Mouse (Mus musculus) intestine, postnatal 0 days (tissue): ENCODE measurements around the gene Ahnak2. TPM values are rescaled to one million over a fixed set of nuclear protein-coding genes. Genes with fewer than 3 reads are reported as not detected.
A peak's percentile ranks its signal among the peaks of the same experiment; 100 is the strongest.

Experiments used
- ATAC-seq: fragments of 200-750 bp; cut with Nextera tagmentation; 2 replicates; pipeline ENCODE4 v1.8.0; 2017; ENCODE audit warnings: mild to moderate bottlenecking, moderate TSS enrichment, moderate library complexity
- H3K27ac ChIP-seq: fragments of 300-500 bp; sonication (generic); 2 replicates; pipeline ENCODE4 v1.5.1; 2014; ENCODE audit warnings: mild to moderate bottlenecking, low read depth, low read length, moderate library complexity
- H3K27me3 ChIP-seq: fragments of 300-500 bp; sonication (generic); replicated peaks from 2 replicates; pipeline ENCODE4 v1.6.1; 2014; ENCODE audit warnings: low read length, mixed read lengths; ENCODE audit not compliant: control insufficient read depth, insufficient read depth
- H3K36me3 ChIP-seq: fragments of 300-500 bp; sonication (generic); 2 replicates; pipeline ENCODE4 v1.6.1; 2014; ENCODE audit warnings: mild to moderate bottlenecking, moderate library complexity; ENCODE audit not compliant: control insufficient read depth, insufficient read depth
- H3K4me1 ChIP-seq: fragments of 300-500 bp; sonication (generic); replicated peaks from 2 replicates; pipeline ENCODE4 v1.6.1; 2014; ENCODE audit warnings: antibody characterized with exemption, low read length, mixed read lengths; ENCODE audit not compliant: control insufficient read depth, insufficient read depth
- H3K4me2 ChIP-seq: fragments of 300-500 bp; sonication (generic); replicated peaks from 2 replicates; pipeline ENCODE4 v1.6.1; 2014; ENCODE audit warnings: low read depth, mild to moderate bottlenecking, moderate library complexity
- H3K4me3 ChIP-seq: fragments of 300-500 bp; sonication (generic); 2 replicates; pipeline ENCODE4 v1.5.1; 2014; ENCODE audit warnings: low read depth, low read length
- H3K9ac ChIP-seq: fragments of 300-500 bp; sonication (generic); 2 replicates; pipeline ENCODE4 v1.6.1; 2014; ENCODE audit warnings: mild to moderate bottlenecking, low read depth, low read length
- H3K9me3 ChIP-seq: fragments of 300-500 bp; sonication (generic); 2 replicates; pipeline ENCODE4 v1.6.1; 2016; ENCODE audit warnings: mixed run types; ENCODE audit not compliant: control insufficient read depth
- CTCF ChIP-seq: sonication (generic); IDR thresholded peaks from 2 replicates; pipeline ENCODE4 v1.5.1; 2016; ENCODE audit warnings: low read depth, mild to moderate bottlenecking, control low read depth, antibody characterized with exemption, moderate library complexity
- WGBS: fragments of 180-500 bp; shearing (Covaris S2); extraction: QIAGEN DNeasy Blood & Tissue Kit; methylation state at CpG from one replicate; pipeline ENCODE4 v1.1.7; 2014; 5-methylcytosine and 5-hydroxymethylcytosine counted together
- polyA plus RNA-seq: library from polyadenylated mRNA; unstranded; fragments of >200 nt; fragmentation: Nextera tagmentation; extraction: Ambion mirVana; gene quantifications from 2 replicates; pipeline ENCODE4 v1.2.1, GENCODE M21; 2015

Ahnak2 gene
- polyA plus RNA-seq, 1 experiment from 2014 or later, result 1.6 TPM

DNA sequence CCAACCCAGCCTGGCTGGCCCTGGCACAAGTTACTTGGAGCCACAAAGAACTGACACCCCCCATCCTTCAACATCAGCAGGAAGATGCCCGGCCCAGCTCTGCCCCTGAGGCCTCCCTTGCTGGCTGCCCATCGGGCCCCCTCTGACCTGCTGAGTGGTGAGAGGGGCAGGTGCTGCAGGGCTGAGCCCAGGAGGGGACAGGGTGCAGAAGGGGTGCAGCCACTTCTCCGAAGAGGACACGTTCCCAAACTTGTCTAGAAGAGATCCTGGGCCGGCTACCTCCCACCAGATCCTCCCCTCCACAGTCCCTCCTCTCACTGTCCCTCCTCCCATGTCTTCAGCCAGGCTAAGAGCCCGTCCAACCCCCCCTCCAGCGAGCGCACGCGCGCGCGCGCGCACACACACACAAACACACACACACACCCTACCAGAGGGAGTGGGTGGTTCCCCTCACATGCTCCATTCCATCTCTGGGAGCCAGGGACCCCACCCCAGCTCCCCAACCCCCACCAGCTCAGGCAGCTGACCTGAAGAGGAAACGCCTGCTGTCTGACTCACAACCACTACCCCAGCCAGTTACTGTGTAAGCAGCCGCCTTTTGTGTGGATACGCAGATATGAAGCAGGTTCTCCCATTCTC is 6.9 kb downstream of the Ahnak2 start:
- WGBS, result 33% methylated on average over 17 of the region's 18 CpGs
- peak overlapping the region; percentile 32 for H3K4me2 ChIP-seq
- H3K36me3 ChIP-seq, result no peaks in the 10 kb centered on the region
- no peak overlapping the region for H3K4me3 ChIP-seq
- peaks cover 4% of the 10 kb centered on the region; the same call in 1 of the 2 replicates for H3K27me3 ChIP-seq
- ATAC-seq, result no peak
- H3K27ac ChIP-seq, result no peak overlapping the region
- H3K9me3 ChIP-seq, result no peaks in the 10 kb centered on the region
- no peak for TF ChIP-seq CTCF
- 0 out of 2 replicates have a peak, but pooled peaks cover 5% of the 10 kb centered on the region for H3K4me1 ChIP-seq
- H3K9ac ChIP-seq, result no peak overlapping the region

DNA sequence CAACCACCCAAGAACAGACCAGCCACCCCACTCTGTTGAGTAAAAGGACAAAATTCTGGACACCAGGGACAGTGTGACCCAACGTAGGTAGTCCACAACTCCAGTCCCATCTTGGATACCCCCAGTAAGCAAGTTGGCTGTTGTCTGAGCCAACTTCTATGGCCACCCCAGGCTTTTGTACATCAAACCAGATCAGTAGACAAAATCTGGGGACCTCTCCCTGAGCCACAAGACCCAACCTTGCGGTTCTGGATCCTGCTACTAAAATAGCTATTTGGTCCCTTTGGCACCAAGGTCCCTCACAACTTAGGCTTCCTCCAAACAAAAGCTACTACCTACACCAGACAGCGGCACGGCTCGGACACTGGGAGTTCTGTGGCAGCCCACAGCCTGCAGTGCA is 7.5 kb downstream of the Ahnak2 start:
- 0 out of 2 replicates have a peak, but pooled peaks cover 3% of the 10 kb centered on the region for H3K27me3 ChIP-seq
- no peaks in the 10 kb centered on the region for H3K36me3 ChIP-seq
- H3K27ac ChIP-seq, result no peak overlapping the region
- H3K9ac ChIP-seq, result no peak overlapping the region
- peak overlapping the region; percentile 32; the same call in 1 of the 2 replicates for H3K4me2 ChIP-seq
- 82% methylated on average over 5 of the region's 5 CpGs for WGBS
- no peak overlapping the region for H3K4me3 ChIP-seq
- no peak for TF ChIP-seq CTCF
- 0 out of 2 replicates have a peak, but pooled peaks cover 5% of the 10 kb centered on the region for H3K4me1 ChIP-seq
- no peak for ATAC-seq
- H3K9me3 ChIP-seq, result no peaks in the 10 kb centered on the region

DNA sequence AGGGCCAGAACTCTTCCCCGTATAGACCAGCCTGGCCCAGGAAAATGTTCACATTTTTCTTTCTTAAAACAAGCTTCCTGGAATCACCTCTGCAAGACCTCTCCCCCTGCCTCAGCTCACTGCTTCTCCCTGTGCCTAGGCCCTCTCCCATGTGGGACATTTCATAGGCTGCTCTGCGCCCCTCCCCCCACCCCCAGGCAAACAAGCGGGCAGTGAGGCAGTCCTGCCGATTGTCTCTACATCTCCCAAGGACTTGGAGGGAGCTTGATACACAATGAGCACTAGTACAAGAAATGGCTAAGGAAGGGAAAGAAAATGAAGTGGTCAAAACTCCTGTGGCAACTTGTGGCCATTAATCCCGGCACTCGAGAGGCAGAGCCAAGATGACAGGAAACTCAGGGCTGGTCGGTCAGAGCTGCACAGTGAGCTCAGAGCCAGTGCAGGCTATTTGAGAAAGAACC is 8.1 kb downstream of the Ahnak2 start:
- TF ChIP-seq CTCF, result no peak
- Histone ChIP-seq H3K9ac (no peak overlapping the region), H3K27ac (no peak overlapping the region), H3K4me1 (0 out of 2 replicates have a peak, but pooled peaks cover 5% of the 10 kb centered on the region), H3K27me3 (0 out of 2 replicates have a peak, but pooled peaks cover 3% of the 10 kb centered on the region), H3K4me2 (no peak overlapping the region; the same call in 1 of the 2 replicates), H3K36me3 (no peaks in the 10 kb centered on the region), H3K9me3 (no peaks in the 10 kb centered on the region), H3K4me3 (no peak overlapping the region)
- 30% methylated on average over 7 of the region's 7 CpGs for WGBS
- no peak for ATAC-seq

DNA sequence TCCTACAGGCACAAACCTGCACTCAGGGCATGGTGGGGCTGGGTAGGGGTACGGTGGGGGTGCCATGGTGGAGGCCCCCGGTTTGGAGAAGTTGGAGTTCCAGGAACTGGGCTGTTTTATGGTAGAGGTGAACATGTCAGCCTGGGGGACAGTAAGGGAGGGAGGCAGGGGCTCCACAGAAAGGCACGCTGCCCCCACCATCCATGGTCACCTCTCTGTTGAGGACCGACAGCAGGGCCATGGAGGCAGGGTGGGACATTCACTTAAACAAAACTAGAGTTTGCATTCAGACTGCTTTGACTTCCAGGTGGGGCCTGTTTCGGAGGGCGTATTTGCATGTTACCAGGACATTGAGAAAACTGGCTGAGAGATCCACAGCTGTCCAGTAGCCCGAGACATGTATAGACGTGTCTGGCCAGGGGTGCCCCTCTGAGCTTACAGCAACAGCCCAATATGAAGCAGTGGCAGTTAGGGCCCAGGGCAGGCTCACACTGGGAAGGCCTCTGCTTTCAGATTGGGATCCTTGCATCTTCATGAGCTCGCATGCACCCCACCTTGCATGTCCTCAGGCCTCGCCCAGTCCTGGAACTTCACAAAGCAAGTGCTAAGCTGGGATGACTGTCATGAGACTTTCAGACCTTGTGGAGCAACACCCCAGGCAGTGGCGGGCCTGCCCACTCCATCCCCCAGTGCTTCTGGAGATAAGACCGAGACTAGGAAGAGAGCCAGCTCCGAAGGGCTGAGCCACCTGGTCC is 8.7 kb downstream of the Ahnak2 start:
- Histone ChIP-seq H3K9ac (no peak overlapping the region), H3K4me3 (no peak overlapping the region), H3K36me3 (no peaks in the 10 kb centered on the region), H3K27me3 (0 out of 2 replicates have a peak, but pooled peaks cover 3% of the 10 kb centered on the region), H3K4me2 (no peak overlapping the region; the same call in 1 of the 2 replicates), H3K27ac (no peak overlapping the region), H3K9me3 (no peaks in the 10 kb centered on the region), H3K4me1 (0 out of 2 replicates have a peak, but pooled peaks cover 5% of the 10 kb centered on the region)
- 63% methylated on average over 13 of the region's 13 CpGs for WGBS
- no peak for TF ChIP-seq CTCF
- ATAC-seq, result no peak

DNA sequence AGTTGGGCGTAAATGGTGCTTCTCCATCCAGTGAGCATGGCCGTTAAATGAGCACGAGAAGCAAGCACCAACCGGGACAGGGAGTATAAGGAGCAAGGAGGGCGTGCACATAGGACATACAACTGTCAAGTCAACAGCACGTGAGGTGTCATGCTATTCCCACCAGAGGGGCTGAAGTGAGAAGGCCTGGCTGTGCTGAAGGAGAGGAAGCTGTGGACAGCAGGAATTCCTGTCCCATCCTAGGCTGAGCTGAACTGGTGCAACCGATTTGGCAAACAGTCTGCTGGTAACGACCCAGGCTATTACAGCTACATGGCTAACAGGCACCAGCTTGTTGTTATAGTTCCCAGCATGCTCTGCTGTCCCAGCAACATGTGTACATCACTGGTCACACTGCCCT is 11.4 kb downstream of the Ahnak2 start:
- Histone ChIP-seq H3K4me1 (0 out of 2 replicates have a peak, but pooled peaks cover 2% of the 10 kb centered on the region), H3K4me2 (no peak overlapping the region), H3K4me3 (no peak overlapping the region), H3K27me3 (0 out of 2 replicates have a peak, but pooled peaks cover 3% of the 10 kb centered on the region), H3K27ac (no peak overlapping the region), H3K9ac (no peak overlapping the region), H3K36me3 (no peaks in the 10 kb centered on the region), H3K9me3 (no peaks in the 10 kb centered on the region)
- no peak for TF ChIP-seq CTCF
- WGBS, result 52% methylated on average over 8 of the region's 8 CpGs
- ATAC-seq, result no peak

DNA sequence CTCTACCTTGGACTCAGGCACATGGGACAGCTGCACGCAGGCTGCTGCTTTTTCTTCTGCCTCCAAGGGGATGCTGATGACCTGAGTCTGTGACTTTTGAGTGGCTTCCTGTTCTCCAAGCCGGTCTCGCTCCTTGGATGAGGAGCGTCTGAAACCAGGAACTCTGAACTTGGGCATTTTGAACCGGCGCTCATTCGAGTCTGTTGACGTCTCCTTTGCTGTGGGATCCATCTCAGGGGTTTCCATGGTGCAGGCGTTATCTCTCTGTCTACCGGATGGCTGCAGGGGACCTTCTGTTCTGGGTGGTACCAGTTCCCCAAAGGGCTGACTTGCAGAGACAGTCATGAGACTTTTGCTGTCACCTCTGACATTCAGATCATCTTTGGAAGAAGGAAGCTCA is 28.0 kb downstream of the Ahnak2 start:
- no peaks in the 10 kb centered on the region for H3K9me3 ChIP-seq
- H3K4me1 ChIP-seq, result no peaks in the 10 kb centered on the region
- no peak overlapping the region for H3K4me2 ChIP-seq
- no peaks in the 10 kb centered on the region for H3K27me3 ChIP-seq
- no peaks in the 10 kb centered on the region for H3K36me3 ChIP-seq
- no peak overlapping the region for H3K4me3 ChIP-seq
- 92% methylated on average over 10 of the region's 10 CpGs for WGBS
- no peak for TF ChIP-seq CTCF
- ATAC-seq, result no peak
- H3K27ac ChIP-seq, result no peak overlapping the region
- no peak overlapping the region for H3K9ac ChIP-seq
